In genomic region chr7:114778156-114778770, GRCm38 (mm10) we compare ENCODE assay signal across 33 mouse cellular contexts. TPM values are rescaled to one million over a fixed set of nuclear protein-coding genes. Genes with fewer than 3 reads are reported as not detected.
DNase-seq lines count a peak whose midpoint lies in the region; ATAC-seq and TF ChIP-seq lines count a peak whose summit lies in the region.
"Had no signal": no experiment of that assay in that cellular context is flagged by ENCODE, and none has a peak within 500 bp of the region (broad histone marks: within the 10 kb centered on the region; RNA-seq: fewer than 3 reads in every experiment).

No protein-coding gene starts in this region.

- H3K9me3 ChIP-seq in liver, embryonic 12.5 days (replicated peaks): no peaks in the 10 kb centered on the region
- no peaks in the 10 kb centered on the region for H3K9me3 ChIP-seq in forebrain, embryonic 10.5 days
- H3K9me3 ChIP-seq: heart, embryonic 12.5 days; hindbrain, embryonic 10.5 days; limb, embryonic 12.5 days; liver, embryonic 13.5 days; neural tube, embryonic 12.5 days; stomach, embryonic 15.5 days had no signal

- H3ac ChIP-seq in C2C12 (ENCODE audit: control insufficient read depth, insufficient read length, low read depth): peak overlapping the region; percentile 7

- peaks cover 1% of the 10 kb centered on the region; the same call in 1 of the 2 replicates for H3K36me3 ChIP-seq in liver, adult 2 months (ENCODE audit: control insufficient read depth, insufficient read depth, low read length)
- H3K36me3 ChIP-seq in liver, embryonic 12.5 days: no peaks in the 10 kb centered on the region
- H3K36me3 ChIP-seq in C2C12 (ENCODE audit: control insufficient read depth, insufficient read depth): no peaks in the 10 kb centered on the region
- no peaks in the 10 kb centered on the region for H3K36me3 ChIP-seq in forebrain, embryonic 10.5 days (replicated peaks)
- H3K36me3 ChIP-seq: heart, embryonic 12.5 days; hindbrain, embryonic 10.5 days; limb, embryonic 12.5 days; liver, embryonic 13.5 days; neural tube, embryonic 12.5 days; stomach, embryonic 15.5 days had no signal

- H3K4me1 ChIP-seq in liver, adult 2 months (ENCODE audit: control insufficient read depth, insufficient read depth, low read length): peaks cover 24% of the 10 kb centered on the region
- no peaks in the 10 kb centered on the region for H3K4me1 ChIP-seq in liver, embryonic 12.5 days
- peaks cover 16% of the 10 kb centered on the region for H3K4me1 ChIP-seq in embryonic fibroblast, embryonic 13.5 days (ENCODE audit: control insufficient read depth, insufficient read depth, low read length)
- H3K4me1 ChIP-seq in forebrain, embryonic 10.5 days: peaks cover 6% of the 10 kb centered on the region; the same call in 1 of the 2 replicates
- H3K4me1 ChIP-seq: hindbrain, embryonic 10.5 days; limb, embryonic 12.5 days; neural tube, embryonic 12.5 days; stomach, embryonic 15.5 days had no signal

- no peak overlapping the region for H3K4me2 ChIP-seq in liver, embryonic 12.5 days
- H3K4me2 ChIP-seq: heart, embryonic 12.5 days; limb, embryonic 12.5 days; liver, embryonic 13.5 days; neural tube, embryonic 12.5 days; stomach, embryonic 15.5 days had no signal

- no peak for TF ChIP-seq POLR2A in liver, adult 2 months (IDR thresholded peaks at IDR 0.05; ENCODE audit: extremely low read depth, insufficient read depth, low read length)
- no peak for TF ChIP-seq POLR2A in embryonic fibroblast, embryonic 13.5 days (IDR thresholded peaks at IDR 0.05; ENCODE audit: low read depth, low read length)

- no peak overlapping the region for H3K4me3 ChIP-seq in liver, adult 2 months (ENCODE audit: insufficient read depth, low read depth, low read length)
- H3K4me3 ChIP-seq in liver, embryonic 12.5 days: no peak overlapping the region
- no peak overlapping the region for H3K4me3 ChIP-seq in C2C12 (ENCODE audit: insufficient read depth, poor library complexity, severe bottlenecking)
- H3K4me3 ChIP-seq in embryonic fibroblast, embryonic 13.5 days (ENCODE audit: insufficient read depth, low read length): no peak overlapping the region
- H3K4me3 ChIP-seq in forebrain, embryonic 10.5 days: no peak overlapping the region
- H3K4me3 ChIP-seq: erythroblast, embryonic 14.5 days; gastrocnemius, adult 2 months; heart, embryonic 12.5 days; hindbrain, embryonic 10.5 days; layer of hippocampus, adult 2 months; limb, embryonic 12.5 days; liver, embryonic 13.5 days; neural tube, embryonic 12.5 days; stomach, embryonic 15.5 days had no signal

- H3K9ac ChIP-seq in liver, adult 2 months (ENCODE audit: low read depth, low read length): no peak overlapping the region
- H3K9ac ChIP-seq in liver, embryonic 12.5 days: no peak overlapping the region
- H3K9ac ChIP-seq: heart, embryonic 12.5 days; limb, embryonic 12.5 days; liver, embryonic 13.5 days; neural tube, embryonic 12.5 days; stomach, embryonic 15.5 days had no signal

- DNase-seq in liver, adult 2 months (ENCODE audit: extremely low read depth, low read depth, low spot score): peak; percentile 34
- DNase-seq in adrenal gland, postnatal 14 days: peak; percentile 51
- no peak for DNase-seq in forebrain, embryonic 10.5 days (ENCODE audit: extremely low spot score, low spot score)
- no peak for DNase-seq in layer of hippocampus, postnatal 25 days (ENCODE audit: extremely low spot score in 1 of 2, low spot score in 1 of 2)
- DNase-seq: B cell, adult 2 months; cerebellum, adult 9-10 months; gastrocnemius, adult 2 months; heart, postnatal 10 days; kidney, adult 9 months; kidney, postnatal 14 days; layer of hippocampus, postnatal 36 days; liver, embryonic 13.5 days; lung, adult 2 months; lung, postnatal 36 days; midbrain, embryonic 14.5 days; right cerebral cortex, adult 18-20 months; thymus, adult 18-20 months; thymus, postnatal 4 days had no signal

- 50% methylated on average over 7 of the region's 7 CpGs for WGBS in liver, adult 2 months
- 71% methylated on average over 7 of the region's 7 CpGs for WGBS in liver, embryonic 12.5 days (ENCODE audit: insufficient replicate concordance)
- 86% methylated on average over 7 of the region's 7 CpGs for WGBS in forebrain, embryonic 10.5 days

- H3K79me2 ChIP-seq in liver, adult 2 months (ENCODE audit: control insufficient read depth, insufficient read depth, low read length): peaks cover 43% of the 10 kb centered on the region; the same call in 1 of the 2 replicates
- no peaks in the 10 kb centered on the region for H3K79me2 ChIP-seq in C2C12 (ENCODE audit: control insufficient read depth, insufficient read depth)

- peak overlapping the region; percentile 69 for H3K27ac ChIP-seq in liver, adult 2 months (replicated peaks; ENCODE audit: insufficient read depth, low read depth, low read length)
- H3K27ac ChIP-seq in liver, embryonic 12.5 days: no peak overlapping the region
- H3K27ac ChIP-seq in embryonic fibroblast, embryonic 13.5 days (ENCODE audit: insufficient read depth, low read length): peak overlapping the region; percentile 80
- H3K27ac ChIP-seq in forebrain, embryonic 10.5 days: no peak overlapping the region
- H3K27ac ChIP-seq: gastrocnemius, adult 2 months; hindbrain, embryonic 10.5 days; layer of hippocampus, adult 2 months; limb, embryonic 12.5 days; liver, embryonic 13.5 days; neural tube, embryonic 12.5 days; stomach, embryonic 15.5 days had no signal

- ATAC-seq in liver, embryonic 12.5 days: no peak
- no peak for ATAC-seq in megakaryocyte, adult 5-6 weeks (ENCODE audit: poor library complexity, severe bottlenecking)
- ATAC-seq: forebrain, embryonic 14.5 days; hindbrain, embryonic 16.5 days; intestine, embryonic 16.5 days had no signal

- TF ChIP-seq CTCF in liver, adult 2 months (IDR thresholded peaks at IDR 0.05; ENCODE audit: low read depth, low read length): no peak
- no peak for TF ChIP-seq CTCF in C2C12 (IDR thresholded peaks at IDR 0.05; ENCODE audit: control insufficient read depth, insufficient read depth, insufficient read length)
- no peak for TF ChIP-seq CTCF in embryonic fibroblast, embryonic 13.5 days (IDR thresholded peaks at IDR 0.05; ENCODE audit: borderline replicate concordance, insufficient read depth, low read length)

- no peaks in the 10 kb centered on the region for H3K79me3 ChIP-seq in C2C12 (ENCODE audit: low read depth)

- no peaks in the 10 kb centered on the region for H3K27me3 ChIP-seq in liver, adult 2 months (ENCODE audit: control insufficient read depth, insufficient read depth, low read length)
- H3K27me3 ChIP-seq in liver, embryonic 12.5 days (replicated peaks): no peaks in the 10 kb centered on the region
- H3K27me3 ChIP-seq in C2C12 (ENCODE audit: control insufficient read depth, insufficient read depth, insufficient read length): no peaks in the 10 kb centered on the region
- H3K27me3 ChIP-seq in forebrain, embryonic 10.5 days (ENCODE audit: poor library complexity, severe bottlenecking): no peaks in the 10 kb centered on the region
- H3K27me3 ChIP-seq: heart, embryonic 12.5 days; limb, embryonic 12.5 days; liver, embryonic 13.5 days; neural tube, embryonic 12.5 days; stomach, embryonic 15.5 days had no signal

TF ChIP-seq in C2C12, 6 proteins besides CTCF, POLR2A, EP300 and RAD21:
- TF ChIP-seq MYOD1 (IDR thresholded peaks at IDR 0.05; ENCODE audit: control insufficient read depth, insufficient read length, low read depth) (no peak), FOSL1 (IDR thresholded peaks at IDR 0.05; ENCODE audit: insufficient read depth, low read length, poor library complexity, severe bottlenecking) (peak; percentile 4)
TF ChIP-seq in C2C12: peak in this region for 1.

RNA-seq across cellular contexts. Expression of gene Insc, which starts 34.8 kb away (rescaled TPM):
- total RNA-seq in liver, adult 2 months (2014; rRNA removed): 14.3 and 37.1 TPM in 2 replicates
- polyA plus RNA-seq in liver, adult 2 months (2012; rRNA removed): 31.2 and 49.5 TPM in 2 replicates
- 3.2 and 3.7 TPM in 2 replicates for polyA plus RNA-seq in liver, embryonic 12.5 days (2016; fragmentation: Nextera tagmentation; extraction: Ambion mirVana)
- 0.41 TPM for polyA plus RNA-seq in C2C12 (2012; fragmentation: generic; extraction: Trizol)
- 2.7 and 3.8 TPM in 2 replicates for total RNA-seq in adrenal gland, postnatal 14 days (2021)
- polyA plus RNA-seq in embryonic fibroblast, embryonic 13.5 days (2011; ENCODE audit: insufficient read length, low read depth, missing spikeins): 1.5 and 9.2 TPM in 2 replicates
- total RNA-seq in megakaryocyte, adult 5-6 weeks (2015): not detected in 2 replicates
- total RNA-seq in megakaryocyte, adult 5-6 weeks (2017): not detected in 2 replicates
- 0.82 and 0.92 TPM in 2 replicates for polyA plus RNA-seq in forebrain, embryonic 10.5 days (2016; fragmentation: Nextera tagmentation; extraction: Ambion mirVana)
- 1 to 10 TPM; 4.9 to 5.4 TPM for total RNA-seq in layer of hippocampus, postnatal 25 days (2021)
- total RNA-seq: megakaryocyte-erythroid progenitor cell, adult 5-6 weeks had no signal

RNA-seq across cellular contexts. Expression of gene Calcb, which starts 59.8 kb away (rescaled TPM):
- total RNA-seq in liver, adult 2 months (2014; rRNA removed): not detected in 2 replicates
- not detected in 2 replicates for polyA plus RNA-seq in liver, adult 2 months (2012; rRNA removed)
- not detected in 2 replicates for polyA plus RNA-seq in liver, embryonic 12.5 days (2016; fragmentation: Nextera tagmentation; extraction: Ambion mirVana)
- polyA plus RNA-seq in C2C12 (2012; fragmentation: generic; extraction: Trizol): 0.21 TPM
- not detected in 2 replicates for total RNA-seq in adrenal gland, postnatal 14 days (2021)
- 0.76 TPM in 1 of 2 replicates, not detected in the other for polyA plus RNA-seq in embryonic fibroblast, embryonic 13.5 days (2011; ENCODE audit: insufficient read length, low read depth, missing spikeins)
- total RNA-seq in megakaryocyte, adult 5-6 weeks (2015): not detected in 2 replicates
- total RNA-seq in megakaryocyte, adult 5-6 weeks (2017): not detected in 2 replicates
- polyA plus RNA-seq in forebrain, embryonic 10.5 days (2016; fragmentation: Nextera tagmentation; extraction: Ambion mirVana): 0.27 TPM in 1 of 2 replicates, not detected in the other
- total RNA-seq in layer of hippocampus, postnatal 25 days (2021): under 1 TPM; 0.47 to 0.52 TPM
- total RNA-seq: gastrocnemius, adult 2 months; layer of hippocampus, postnatal 36 days; megakaryocyte-erythroid progenitor cell, adult 5-6 weeks had no signal
- polyA plus RNA-seq: erythroblast, embryonic 14.5 days; forebrain, embryonic 14.5 days; heart, embryonic 12.5 days; hindbrain, embryonic 10.5 days; limb, embryonic 12.5 days; liver, embryonic 13.5 days; midbrain, embryonic 14.5 days had no signal

Comparison
In these comparisons a context has a peak if more than half of its experiments do, and no peak if none do; other contexts are left out.
1. H3K27ac ChIP-seq: peak in liver, adult 2 months (single experiment) and embryonic fibroblast, embryonic 13.5 days (single experiment); none in liver, embryonic 12.5 days (single experiment) and forebrain, embryonic 10.5 days (single experiment).
2. DNase-seq: peak in liver, adult 2 months (single experiment) and adrenal gland, postnatal 14 days (single experiment); none in forebrain, embryonic 10.5 days (single experiment) and layer of hippocampus, postnatal 25 days (0 of 2).